Mouse (Mus musculus) forebrain, embryonic 10.5 days (tissue): ENCODE data around the gene Guk1. TPM values are rescaled to one million over a fixed set of nuclear protein-coding genes. Genes with fewer than 3 reads are reported as not detected.

ENCODE experiments used
- DNase-seq: peaks from one replicate; pipeline ENCODE4 v3.0.0-alpha.2; 2017; ENCODE audit warnings: low spot score; ENCODE audit errors: extremely low spot score
- H3K27ac ChIP-seq: fragments of 300-500 bp; sonication (generic); 2 replicates; pipeline ENCODE4 v1.5.1; 2016; ENCODE audit warnings: mild to moderate bottlenecking
- H3K27me3 ChIP-seq: fragments of 300-500 bp; sonication (generic); 2 replicates; pipeline ENCODE4 v1.6.1; 2016; ENCODE audit warnings: mild to moderate bottlenecking; ENCODE audit not compliant: poor library complexity, severe bottlenecking
- H3K36me3 ChIP-seq: fragments of 300-500 bp; sonication (generic); replicated peaks from 2 replicates; pipeline ENCODE4 v1.6.1; 2016; ENCODE audit warnings: mild to moderate bottlenecking, moderate library complexity
- H3K4me1 ChIP-seq: fragments of 300-500 bp; sonication (generic); 2 replicates; pipeline ENCODE4 v1.6.1; 2016
- H3K4me3 ChIP-seq: fragments of 300-500 bp; sonication (generic); 2 replicates; pipeline ENCODE4 v1.5.1; 2016; ENCODE audit warnings: mild to moderate bottlenecking, moderate library complexity
- H3K9me3 ChIP-seq: fragments of 300-500 bp; sonication (generic); 2 replicates; pipeline ENCODE4 v1.6.1; 2016; ENCODE audit warnings: mild to moderate bottlenecking, moderate library complexity
- WGBS: fragments of 180-500 bp; shearing (Covaris S2); methylation state at CpG from one replicate; pipeline ENCODE4 v1.1.7; 2016; 5-methylcytosine and 5-hydroxymethylcytosine counted together
- polyA plus RNA-seq: library from polyadenylated mRNA; unstranded; fragments of >200 nt; fragmentation: Nextera tagmentation; extraction: Ambion mirVana; gene quantifications from 2 replicates; pipeline ENCODE4 v1.2.1, GENCODE M21; 2016

The Guk1 gene
- polyA plus RNA-seq, 1 experiment from 2014 or later, result 129 TPM

GRCm38 (mm10) chr11:59151729-59152128 lies 40.3 kb downstream of the Guk1 start:
- Histone ChIP-seq H3K4me1 (no peaks in the 10 kb centered on the region), H3K27ac (no peak overlapping the region), H3K27me3 (no peaks in the 10 kb centered on the region), H3K4me3 (no peak overlapping the region), H3K36me3 (peaks cover 9% of the 10 kb centered on the region), H3K9me3 (no peaks in the 10 kb centered on the region)
- DNase-seq, result no peak
- WGBS, result 25% methylated on average over 3 of the region's 3 CpGs

- H3K36me3 ChIP-seq, result no peaks in the 10 kb centered on the region
- H3K27ac ChIP-seq, result no peak overlapping the region
- H3K4me1 ChIP-seq, result no peaks in the 10 kb centered on the region
- H3K27me3 ChIP-seq, result no peaks in the 10 kb centered on the region
- WGBS, result 86% methylated on average over 3 of the region's 3 CpGs
- H3K4me3 ChIP-seq, result no peak overlapping the region
- H3K9me3 ChIP-seq, result no peaks in the 10 kb centered on the region
- no peak for DNase-seq
These were observed 42.7 kb downstream of the Guk1 start for GRCm38 (mm10) chr11:59149302-59149701.

- Histone ChIP-seq H3K27me3 (peaks cover 14% of the 10 kb centered on the region), H3K9me3 (no peaks in the 10 kb centered on the region), H3K27ac (no peak overlapping the region), H3K4me3 (no peak overlapping the region), H3K36me3 (no peaks in the 10 kb centered on the region), H3K4me1 (peaks cover 7% of the 10 kb centered on the region)
- 87% methylated on average over 5 of the region's 5 CpGs for WGBS
- DNase-seq, result no peak
These were observed 49.0 kb downstream of the Guk1 start for GRCm38 (mm10) chr11:59142962-59143361.

GRCm38 (mm10) chr11:59141772-59142370 lies 50.1 kb downstream of the Guk1 start:
- DNase-seq, result peak; percentile 42
- peaks cover 24% of the 10 kb centered on the region for H3K27me3 ChIP-seq
- H3K4me3 ChIP-seq, result peak overlapping the region; percentile 37
- H3K36me3 ChIP-seq, result no peaks in the 10 kb centered on the region
- H3K4me1 ChIP-seq, result peaks cover 7% of the 10 kb centered on the region
- 13% methylated on average over 14 of the region's 14 CpGs for WGBS
- no peaks in the 10 kb centered on the region for H3K9me3 ChIP-seq
- no peak overlapping the region for H3K27ac ChIP-seq

- Histone ChIP-seq H3K36me3 (no peaks in the 10 kb centered on the region), H3K27me3 (peaks cover 55% of the 10 kb centered on the region), H3K4me1 (peaks cover 27% of the 10 kb centered on the region), H3K4me3 (no peak overlapping the region), H3K9me3 (no peaks in the 10 kb centered on the region), H3K27ac (no peak overlapping the region)
- 71% methylated on average over 19 of the region's 19 CpGs for WGBS
- DNase-seq, result no peak
These were observed 53.2 kb downstream of the Guk1 start for GRCm38 (mm10) chr11:59138537-59139486.

- Histone ChIP-seq H3K36me3 (no peaks in the 10 kb centered on the region), H3K27ac (no peak overlapping the region), H3K4me1 (peaks cover 26% of the 10 kb centered on the region), H3K4me3 (no peak overlapping the region), H3K9me3 (no peaks in the 10 kb centered on the region), H3K27me3 (peaks cover 72% of the 10 kb centered on the region)
- DNase-seq, result no peak
- 49% methylated on average over 12 of the region's 12 CpGs for WGBS
These were observed 54.9 kb downstream of the Guk1 start for GRCm38 (mm10) chr11:59136994-59137706.

- WGBS, result 17% methylated on average over 44 of the region's 44 CpGs
- peak within 1 kb of the TSS; percentile 39 for H3K4me3 ChIP-seq
- peaks cover 83% of the 10 kb centered on the region for H3K27me3 ChIP-seq
- H3K36me3 ChIP-seq, result no peaks in the 10 kb centered on the region
- H3K9me3 ChIP-seq, result no peaks in the 10 kb centered on the region
- H3K27ac ChIP-seq, result no peak within 1 kb of the TSS
- peaks cover 20% of the 10 kb centered on the region for H3K4me1 ChIP-seq
- no peak for DNase-seq
These were observed 56.0 kb downstream of the Guk1 start, which contains the start of gene Obscn for GRCm38 (mm10) chr11:59135904-59136452. TSS of gene Obscn (minus strand) at chr11:59136402.

GRCm38 (mm10) chr11:59135051-59135820 lies 56.8 kb downstream of the Guk1 start:
- peaks cover 83% of the 10 kb centered on the region for H3K27me3 ChIP-seq

GRCm38 (mm10) chr11:59134373-59134997 lies 57.5 kb downstream of the Guk1 start:
- no peaks in the 10 kb centered on the region for H3K36me3 ChIP-seq
- H3K27me3 ChIP-seq, result peaks cover 83% of the 10 kb centered on the region
- DNase-seq, result no peak
- H3K9me3 ChIP-seq, result no peaks in the 10 kb centered on the region
- H3K4me1 ChIP-seq, result peaks cover 20% of the 10 kb centered on the region
- 8% methylated on average over 30 of the region's 35 CpGs for WGBS
- H3K27ac ChIP-seq, result no peak overlapping the region
- peak overlapping the region; percentile 15; the same call in 1 of the 2 replicates for H3K4me3 ChIP-seq

More at GRCm38 (mm10) chr11:59135051-59135820, 56.8 kb downstream of the Guk1 start:
- H3K9me3 ChIP-seq, result no peaks in the 10 kb centered on the region
- H3K27ac ChIP-seq, result no peak overlapping the region
- H3K4me1 ChIP-seq, result peaks cover 20% of the 10 kb centered on the region
- no peak for DNase-seq
- no peaks in the 10 kb centered on the region for H3K36me3 ChIP-seq
- H3K4me3 ChIP-seq, result peak overlapping the region; percentile 39
- WGBS, result 6% methylated on average over 55 of the region's 55 CpGs
